Mouse (Mus musculus): ENCODE results near the gene Gng11. TPM values are rescaled to one million over a fixed set of nuclear protein-coding genes. Genes with fewer than 3 reads are reported as not detected.

Gng11 gene
- total and polyA plus RNA-seq, 2 experiments from 2014 or later, result 11.4 to 31.0 TPM

DNA sequence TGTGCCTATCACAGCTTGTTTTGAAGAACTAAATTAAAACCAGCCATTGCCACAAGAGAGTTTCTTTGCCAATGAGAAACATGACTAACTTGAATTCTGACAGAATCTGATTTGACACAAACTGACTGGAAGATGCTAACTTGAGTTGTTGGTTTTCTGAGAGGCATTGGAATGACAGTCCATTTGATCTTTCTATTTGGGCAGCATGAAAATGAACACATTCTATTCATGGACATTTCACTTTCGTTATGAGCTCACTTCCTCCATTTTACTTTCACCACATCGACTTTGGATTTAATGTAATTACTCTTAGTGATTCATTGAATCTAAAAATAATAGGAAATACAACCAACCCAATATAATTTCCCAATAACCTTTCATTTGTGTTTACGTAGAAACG, 50.7 kb downstream of the Gng11 start:
- Histone ChIP-seq H3K36me3 (ENCODE audit: insufficient read depth, low read length) (no peaks in the 10 kb centered on the region), H3K27ac (no peak overlapping the region), H3K27me3 (ENCODE audit: insufficient read depth, low read length) (no peaks in the 10 kb centered on the region), H3K4me3 (ENCODE audit: low read length) (no peak overlapping the region), H3K9ac (replicated peaks; ENCODE audit: low read length) (no peak overlapping the region), H3K4me1 (ENCODE audit: insufficient read depth, low read length) (no peaks in the 10 kb centered on the region), H3K9me3 (ENCODE audit: low read length) (no peaks in the 10 kb centered on the region), H3K4me2 (ENCODE audit: low read depth, low read length) (no peak overlapping the region)
- DNase-seq (ENCODE audit: low spot score) (no peak), ATAC-seq (no peak)
- WGBS, result 94% methylated on average over 4 of the region's 4 CpGs
- TF ChIP-seq CTCF (IDR thresholded peaks at IDR 0.05; ENCODE audit: low read depth), result no peak

Other genes starting within 250 kb of the Gng11 start
- gene Calcr, start 239.2 kb upstream of the Gng11 start, total RNA-seq (2014; rRNA removed), result 11.6 and 12.7 TPM in 2 replicates
- 5.2 and 6.1 TPM in 2 replicates for gene Calcr, start 239.2 kb upstream of the Gng11 start, polyA plus RNA-seq (2015; fragmentation: Nextera tagmentation; extraction: Ambion mirVana)
- gene Tfpi2, start 15.0 kb upstream of the Gng11 start, total RNA-seq (2014; rRNA removed), result not detected in 2 replicates
- 0.49 and 0.53 TPM in 2 replicates for gene Tfpi2, start 15.0 kb upstream of the Gng11 start, polyA plus RNA-seq (2015; fragmentation: Nextera tagmentation; extraction: Ambion mirVana)
- gene Gngt1, start 10.1 kb upstream of the Gng11 start, total RNA-seq (2014; rRNA removed), result not detected in 2 replicates
- not detected in 2 replicates for gene Gngt1, start 10.1 kb upstream of the Gng11 start, polyA plus RNA-seq (2015; fragmentation: Nextera tagmentation; extraction: Ambion mirVana)
- 17.1 and 21.0 TPM in 2 replicates for gene Bet1, start 83.1 kb downstream of the Gng11 start, total RNA-seq (2014; rRNA removed)
- 32.7 and 37.2 TPM in 2 replicates for gene Bet1, start 83.1 kb downstream of the Gng11 start, polyA plus RNA-seq (2015; fragmentation: Nextera tagmentation; extraction: Ambion mirVana)

All from hindbrain, postnatal 0 days (tissue).